Mouse (Mus musculus) brain, embryonic 14.5 days (tissue): ENCODE measurements around the gene BC030867.

Experiments
- CTCF ChIP-seq: fragments of 200-500 bp; IDR thresholded peaks from 2 replicates; pipeline ENCODE4 v1.5.1; 2012; ENCODE audit warnings: inconsistent platforms, mild to moderate bottlenecking, moderate library complexity, borderline replicate concordance; ENCODE audit not compliant: insufficient read depth, insufficient read length; ENCODE audit errors: extremely low read depth
- POLR2A ChIP-seq: fragments of 200-500 bp; IDR thresholded peaks from 2 replicates; pipeline ENCODE4 v1.6.1; 2012; ENCODE audit warnings: mild to moderate bottlenecking, inconsistent platforms, borderline replicate concordance; ENCODE audit not compliant: poor library complexity, insufficient read depth, insufficient read length, severe bottlenecking; ENCODE audit errors: extremely low read depth

- TF ChIP-seq CTCF (peak; percentile 92), POLR2A (no peak)
Observed at GRCm38 (mm10) chr11:102248630-102249230, at the start of gene BC030867.
